Mouse (Mus musculus): ENCODE results near the gene Bach2.

Gene Bach2

GRCm38 (mm10) chr4:32307215-32307614, 68.6 kb downstream of the Bach2 start:
- in situ Hi-C loops (cut with MboI; ENCODE audit: low pct_unique_long_range_greater_than_20kb in 1 of 2, low sequenced_read_pairs in 2 of 2, unreplicated experiment in 1 of 2) = no loop called here

DNA sequence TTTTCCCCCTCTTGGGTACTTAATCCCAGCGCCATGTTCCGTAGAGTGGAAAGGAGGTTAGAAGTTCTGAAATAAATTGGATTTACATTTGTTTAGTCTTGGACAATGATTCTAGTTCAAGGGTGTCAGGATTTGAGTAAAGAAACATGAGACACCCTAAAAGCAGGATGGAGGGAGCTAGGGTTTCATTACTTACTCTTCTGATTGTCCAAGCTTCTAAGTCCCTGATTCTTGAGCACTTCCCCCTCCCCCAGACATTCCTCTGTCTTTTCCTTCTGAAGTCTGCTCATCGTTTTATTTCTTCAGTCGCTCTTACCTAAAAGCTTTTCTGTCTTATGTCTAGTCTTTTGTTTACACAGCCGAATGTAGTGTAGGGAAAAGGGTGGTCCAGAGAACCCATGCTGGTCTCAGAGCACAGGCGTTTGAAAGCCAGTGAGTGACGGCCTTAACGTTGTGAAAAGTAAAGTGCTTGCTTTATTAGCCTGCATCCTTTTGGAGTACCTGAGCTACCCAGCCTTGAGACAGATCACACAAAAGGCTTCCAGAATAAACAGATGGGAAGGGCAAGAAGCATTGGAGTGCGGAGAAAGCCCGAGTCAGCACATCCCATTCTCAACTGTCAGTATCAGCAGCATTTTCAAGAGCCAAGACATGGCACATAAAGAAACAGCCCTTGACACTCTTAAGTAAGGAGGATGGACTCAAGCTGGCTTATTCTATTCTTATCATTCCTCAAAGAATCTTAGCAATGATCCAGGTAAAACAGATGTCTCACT, 73.8 kb downstream of the Bach2 start:
- in situ Hi-C loops (cut with MboI; ENCODE audit: low pct_unique_long_range_greater_than_20kb in 1 of 2, low sequenced_read_pairs in 2 of 2, unreplicated experiment in 1 of 2) = no loop called here

DNA sequence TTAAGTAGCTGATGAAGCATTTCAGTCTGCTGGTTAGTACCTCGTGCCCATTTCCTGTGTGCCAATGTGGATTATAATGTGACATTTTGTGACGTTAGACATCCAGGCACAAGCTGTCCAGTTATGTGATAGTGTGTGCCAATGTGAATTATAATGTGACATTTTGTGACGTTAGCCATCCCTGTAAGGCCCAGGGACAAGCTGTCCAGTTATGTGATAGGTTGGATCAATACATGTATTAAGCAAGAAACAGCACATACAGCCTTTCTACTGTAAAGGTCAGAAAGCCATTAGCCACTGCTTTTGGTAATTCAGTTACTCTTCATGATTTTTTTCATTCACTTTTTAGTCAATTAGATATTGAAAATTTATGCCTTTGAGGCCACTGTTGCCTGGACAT, 76.3 kb downstream of the Bach2 start:
- in situ Hi-C loops (cut with MboI; ENCODE audit: low pct_unique_long_range_greater_than_20kb in 1 of 2, low sequenced_read_pairs in 2 of 2, unreplicated experiment in 1 of 2) = no loop called here

GRCm38 (mm10) chr4:32318608-32319007, 80.0 kb downstream of the Bach2 start:
- in situ Hi-C loops (cut with MboI; ENCODE audit: low pct_unique_long_range_greater_than_20kb in 1 of 2, low sequenced_read_pairs in 2 of 2, unreplicated experiment in 1 of 2) = no loop called here

- in situ Hi-C loops (cut with MboI; ENCODE audit: low pct_unique_long_range_greater_than_20kb in 1 of 2, low sequenced_read_pairs in 2 of 2, unreplicated experiment in 1 of 2) = no loop called here
Observed at GRCm38 (mm10) chr4:32319327-32319726, 80.7 kb downstream of the Bach2 start.

- in situ Hi-C loops (cut with MboI; ENCODE audit: low pct_unique_long_range_greater_than_20kb in 1 of 2, low sequenced_read_pairs in 2 of 2, unreplicated experiment in 1 of 2) = no loop called here
Observed at GRCm38 (mm10) chr4:32320039-32320438, 81.4 kb downstream of the Bach2 start.

GRCm38 (mm10) chr4:32324111-32324510, 85.5 kb downstream of the Bach2 start:
- in situ Hi-C loops (cut with MboI; ENCODE audit: low pct_unique_long_range_greater_than_20kb in 1 of 2, low sequenced_read_pairs in 2 of 2, unreplicated experiment in 1 of 2) = no loop called here

- in situ Hi-C loops (cut with MboI; ENCODE audit: low pct_unique_long_range_greater_than_20kb in 1 of 2, low sequenced_read_pairs in 2 of 2, unreplicated experiment in 1 of 2) = no loop called here
Observed at GRCm38 (mm10) chr4:32324967-32325366, 86.4 kb downstream of the Bach2 start.

GRCm38 (mm10) chr4:32325596-32325995, 87.0 kb downstream of the Bach2 start:
- in situ Hi-C loops (cut with MboI; ENCODE audit: low pct_unique_long_range_greater_than_20kb in 1 of 2, low sequenced_read_pairs in 2 of 2, unreplicated experiment in 1 of 2) = no loop called here

GRCm38 (mm10) chr4:32326279-32326678, 87.7 kb downstream of the Bach2 start:
- in situ Hi-C loops (cut with MboI; ENCODE audit: low pct_unique_long_range_greater_than_20kb in 1 of 2, low sequenced_read_pairs in 2 of 2, unreplicated experiment in 1 of 2) = no loop called here

DNA sequence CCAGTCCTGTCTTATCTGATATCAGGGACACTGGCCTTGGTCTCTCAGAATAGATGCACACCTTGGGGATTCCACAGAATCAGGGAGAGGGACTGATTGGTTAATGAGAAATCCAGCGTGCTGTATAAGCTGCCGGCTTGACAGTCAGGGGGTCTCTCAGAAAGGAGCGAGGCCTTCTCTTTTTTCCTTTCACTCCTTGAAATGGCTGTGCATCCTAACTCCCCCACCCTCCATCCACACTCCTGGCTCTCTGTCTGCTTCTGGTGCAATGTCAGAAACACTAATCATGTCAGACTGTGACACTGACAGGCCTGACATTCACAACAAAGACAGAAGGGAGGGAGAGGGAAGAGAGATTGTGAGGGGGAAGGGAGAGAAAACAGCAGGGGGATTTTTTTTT, 88.3 kb downstream of the Bach2 start:
- in situ Hi-C loops (cut with MboI; ENCODE audit: low pct_unique_long_range_greater_than_20kb in 1 of 2, low sequenced_read_pairs in 2 of 2, unreplicated experiment in 1 of 2) = no loop called here

- in situ Hi-C loops (cut with MboI; ENCODE audit: low pct_unique_long_range_greater_than_20kb in 1 of 2, low sequenced_read_pairs in 2 of 2, unreplicated experiment in 1 of 2) = no loop called here
Observed at GRCm38 (mm10) chr4:32327626-32328025, 89.0 kb downstream of the Bach2 start.

GRCm38 (mm10) chr4:32328561-32328960, 90.0 kb downstream of the Bach2 start:
- in situ Hi-C loops (cut with MboI; ENCODE audit: low pct_unique_long_range_greater_than_20kb in 1 of 2, low sequenced_read_pairs in 2 of 2, unreplicated experiment in 1 of 2) = no loop called here

DNA sequence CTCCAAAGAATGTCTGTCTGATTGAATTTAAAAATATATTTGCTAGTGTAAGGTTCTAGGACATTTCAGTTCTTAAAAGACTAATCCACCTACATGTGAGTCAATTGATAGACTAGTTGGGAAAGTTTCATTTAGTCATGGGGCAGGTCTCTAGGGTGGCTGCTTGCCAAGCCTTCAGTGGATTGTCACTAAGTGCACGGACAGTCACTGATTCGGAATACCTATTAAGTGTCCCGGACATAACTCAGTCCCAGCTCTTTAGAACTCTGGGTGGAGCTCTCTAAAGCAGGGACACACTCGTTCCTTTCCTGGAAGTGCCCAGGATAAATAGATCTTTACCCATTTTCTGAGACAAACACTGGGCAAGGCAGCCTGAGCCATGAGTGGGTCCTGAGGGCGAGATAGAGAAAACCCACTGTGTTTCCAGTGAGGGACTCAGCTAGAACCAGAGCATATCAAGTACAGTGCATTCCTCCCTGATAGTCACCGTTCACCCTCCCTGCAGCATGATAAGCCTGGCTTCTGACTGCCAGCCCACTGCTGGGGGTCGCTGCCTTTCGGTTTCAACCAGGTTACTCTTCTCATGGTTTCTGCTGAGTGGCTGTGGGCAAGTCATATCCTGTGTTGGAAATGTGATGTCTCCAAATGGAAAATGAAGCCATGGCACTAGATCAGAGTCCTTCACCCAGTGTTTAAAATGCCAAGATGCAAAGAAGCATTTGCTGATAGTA, 92.1 kb downstream of the Bach2 start:
- in situ Hi-C loops (cut with MboI; ENCODE audit: low pct_unique_long_range_greater_than_20kb in 1 of 2, low sequenced_read_pairs in 2 of 2, unreplicated experiment in 1 of 2) = no loop called here

- in situ Hi-C loops (cut with MboI; ENCODE audit: low pct_unique_long_range_greater_than_20kb in 1 of 2, low sequenced_read_pairs in 2 of 2, unreplicated experiment in 1 of 2) = no loop called here
Observed at GRCm38 (mm10) chr4:32332028-32332427, 93.4 kb downstream of the Bach2 start.

GRCm38 (mm10) chr4:32334131-32334530, 95.5 kb downstream of the Bach2 start:
- in situ Hi-C loops (cut with MboI; ENCODE audit: low pct_unique_long_range_greater_than_20kb in 1 of 2, low sequenced_read_pairs in 2 of 2, unreplicated experiment in 1 of 2) = no loop called here

GRCm38 (mm10) chr4:32334765-32335164, 96.2 kb downstream of the Bach2 start:
- in situ Hi-C loops (cut with MboI; ENCODE audit: low pct_unique_long_range_greater_than_20kb in 1 of 2, low sequenced_read_pairs in 2 of 2, unreplicated experiment in 1 of 2) = no loop called here

- in situ Hi-C loops (cut with MboI; ENCODE audit: low pct_unique_long_range_greater_than_20kb in 1 of 2, low sequenced_read_pairs in 2 of 2, unreplicated experiment in 1 of 2) = no loop called here
Observed at GRCm38 (mm10) chr4:32335659-32336058, 97.1 kb downstream of the Bach2 start.

GRCm38 (mm10) chr4:32336642-32337041, 98.0 kb downstream of the Bach2 start:
- in situ Hi-C loops (cut with MboI; ENCODE audit: low pct_unique_long_range_greater_than_20kb in 1 of 2, low sequenced_read_pairs in 2 of 2, unreplicated experiment in 1 of 2) = no loop called here

GRCm38 (mm10) chr4:32337638-32338037, 99.0 kb downstream of the Bach2 start:
- in situ Hi-C loops (cut with MboI; ENCODE audit: low pct_unique_long_range_greater_than_20kb in 1 of 2, low sequenced_read_pairs in 2 of 2, unreplicated experiment in 1 of 2) = no loop called here
